Mouse (Mus musculus) liver, embryonic 12.5 days (tissue): ENCODE results near the gene Odr4. TPM values are rescaled to one million over a fixed set of nuclear protein-coding genes. Genes with fewer than 3 reads are reported as not detected.

Source experiments
- ATAC-seq: fragments of 200-750 bp; cut with Nextera tagmentation; 2 replicates; pipeline ENCODE4 v1.8.0; 2017; ENCODE audit warnings: moderate number of reproducible peaks, mild to moderate bottlenecking, moderate library complexity
- H3K27ac ChIP-seq: fragments of 300-500 bp; sonication (generic); 2 replicates; pipeline ENCODE4 v1.5.1; 2016; ENCODE audit warnings: mild to moderate bottlenecking
- H3K27me3 ChIP-seq: fragments of 300-500 bp; sonication (generic); replicated peaks from 2 replicates; pipeline ENCODE4 v1.6.1; 2016; ENCODE audit warnings: mild to moderate bottlenecking, moderate library complexity
- H3K36me3 ChIP-seq: fragments of 300-500 bp; sonication (generic); 2 replicates; pipeline ENCODE4 v1.6.1; 2016; ENCODE audit warnings: mild to moderate bottlenecking, moderate library complexity
- H3K4me1 ChIP-seq: fragments of 300-500 bp; sonication (generic); 2 replicates; pipeline ENCODE4 v1.6.1; 2016
- H3K4me2 ChIP-seq: fragments of 300-500 bp; sonication (generic); 2 replicates; pipeline ENCODE4 v1.6.1; 2016; ENCODE audit warnings: mild to moderate bottlenecking, moderate library complexity
- H3K4me3 ChIP-seq: fragments of 300-500 bp; sonication (generic); 2 replicates; pipeline ENCODE4 v1.5.1; 2016; ENCODE audit warnings: mild to moderate bottlenecking, moderate library complexity
- H3K9ac ChIP-seq: fragments of 300-500 bp; sonication (generic); 2 replicates; pipeline ENCODE4 v1.6.1; 2016; ENCODE audit warnings: mild to moderate bottlenecking, moderate library complexity
- H3K9me3 ChIP-seq: fragments of 300-500 bp; sonication (generic); replicated peaks from 2 replicates; pipeline ENCODE4 v1.6.1; 2016; ENCODE audit warnings: mild to moderate bottlenecking, moderate library complexity
- WGBS: fragments of 180-500 bp; shearing (Covaris S2); methylation state at CpG from one replicate; pipeline ENCODE4 v1.1.7; 2016; ENCODE audit not compliant: insufficient replicate concordance; 5-methylcytosine and 5-hydroxymethylcytosine counted together
- polyA plus RNA-seq: library from polyadenylated mRNA; unstranded; fragments of >200 nt; fragmentation: Nextera tagmentation; extraction: Ambion mirVana; gene quantifications from 2 replicates; pipeline ENCODE4 v1.2.1, GENCODE M21; 2016

The Odr4 gene
- polyA plus RNA-seq: 18.9 and 21.6 TPM in 2 replicates

GRCm38 (mm10) chr1:150392638-150393487 lies at the start of gene Odr4, which contains the start of gene Tpr:
TSS of gene Odr4 (minus strand) at chr1:150393080.
TSS of gene Tpr (plus strand) at chr1:150392838.
- H3K9ac ChIP-seq: peak within 1 kb of the TSS; percentile 91
- ATAC-seq: peak; percentile 96
- H3K4me3 ChIP-seq: peak within 1 kb of the TSS; percentile 87
- peaks cover 49% of the 10 kb centered on the region for H3K36me3 ChIP-seq
- H3K27ac ChIP-seq: peak within 1 kb of the TSS; percentile 94
- under 1% methylated on average over 75 of the region's 76 CpGs for WGBS
- H3K4me1 ChIP-seq: peaks cover 11% of the 10 kb centered on the region
- H3K9me3 ChIP-seq: no peaks in the 10 kb centered on the region
- peak within 1 kb of the TSS; percentile 80 for H3K4me2 ChIP-seq
- no peaks in the 10 kb centered on the region for H3K27me3 ChIP-seq

GRCm38 (mm10) chr1:150441731-150442130 lies 48.9 kb upstream of the Odr4 start:
- Histone ChIP-seq H3K4me2 (no peak overlapping the region), H3K36me3 (peaks cover 84% of the 10 kb centered on the region), H3K9me3 (no peaks in the 10 kb centered on the region), H3K4me3 (no peak overlapping the region), H3K9ac (no peak overlapping the region), H3K4me1 (no peaks in the 10 kb centered on the region), H3K27me3 (no peaks in the 10 kb centered on the region), H3K27ac (no peak overlapping the region)
- 79% methylated on average over 4 of the region's 4 CpGs for WGBS
- no peak for ATAC-seq

- H3K4me2 ChIP-seq: no peak overlapping the region
- no peaks in the 10 kb centered on the region for H3K4me1 ChIP-seq
- peaks cover 83% of the 10 kb centered on the region for H3K36me3 ChIP-seq
- ATAC-seq: no peak
- 84% methylated on average over 3 of the region's 3 CpGs for WGBS
- H3K9me3 ChIP-seq: no peaks in the 10 kb centered on the region
- no peaks in the 10 kb centered on the region for H3K27me3 ChIP-seq
- no peak overlapping the region for H3K27ac ChIP-seq
- H3K4me3 ChIP-seq: no peak overlapping the region
- H3K9ac ChIP-seq: no peak overlapping the region
Measured at GRCm38 (mm10) chr1:150438641-150439040, 45.8 kb upstream of the Odr4 start.

GRCm38 (mm10) chr1:150426216-150426615 lies 33.3 kb upstream of the Odr4 start:
- H3K9me3 ChIP-seq: no peaks in the 10 kb centered on the region
- no peak for ATAC-seq
- no peak overlapping the region for H3K4me2 ChIP-seq
- H3K36me3 ChIP-seq: peaks cover 92% of the 10 kb centered on the region
- H3K27ac ChIP-seq: no peak overlapping the region
- no peak overlapping the region for H3K4me3 ChIP-seq
- H3K9ac ChIP-seq: no peak overlapping the region
- WGBS: 68% methylated on average over 3 of the region's 3 CpGs
- no peaks in the 10 kb centered on the region for H3K27me3 ChIP-seq
- no peaks in the 10 kb centered on the region for H3K4me1 ChIP-seq

GRCm38 (mm10) chr1:150425665-150426064 lies 32.8 kb upstream of the Odr4 start:
- ATAC-seq: no peak
- 86% methylated on average over 9 of the region's 9 CpGs for WGBS
- H3K27ac ChIP-seq: no peak overlapping the region
- H3K4me1 ChIP-seq: no peaks in the 10 kb centered on the region
- no peak overlapping the region for H3K4me3 ChIP-seq
- H3K36me3 ChIP-seq: peaks cover 89% of the 10 kb centered on the region
- no peak overlapping the region for H3K4me2 ChIP-seq
- no peaks in the 10 kb centered on the region for H3K27me3 ChIP-seq
- no peaks in the 10 kb centered on the region for H3K9me3 ChIP-seq
- no peak overlapping the region for H3K9ac ChIP-seq

GRCm38 (mm10) chr1:150418426-150418825 lies 25.5 kb upstream of the Odr4 start:
- no peak overlapping the region for H3K9ac ChIP-seq
- no peak overlapping the region for H3K27ac ChIP-seq
- H3K4me1 ChIP-seq: no peaks in the 10 kb centered on the region
- H3K4me2 ChIP-seq: no peak overlapping the region
- H3K4me3 ChIP-seq: no peak overlapping the region
- peaks cover 83% of the 10 kb centered on the region for H3K36me3 ChIP-seq
- H3K9me3 ChIP-seq: no peaks in the 10 kb centered on the region
- no peak for ATAC-seq
- H3K27me3 ChIP-seq: no peaks in the 10 kb centered on the region
- 90% methylated on average over 4 of the region's 4 CpGs for WGBS

- no peak for ATAC-seq
- 85% methylated on average over 3 of the region's 3 CpGs for WGBS
- no peak overlapping the region for H3K4me3 ChIP-seq
- H3K36me3 ChIP-seq: peaks cover 83% of the 10 kb centered on the region
- H3K4me1 ChIP-seq: no peaks in the 10 kb centered on the region
- no peaks in the 10 kb centered on the region for H3K27me3 ChIP-seq
- no peak overlapping the region for H3K27ac ChIP-seq
- H3K9me3 ChIP-seq: no peaks in the 10 kb centered on the region
- H3K9ac ChIP-seq: no peak overlapping the region
- H3K4me2 ChIP-seq: no peak overlapping the region
Measured at GRCm38 (mm10) chr1:150416006-150416405, 23.1 kb upstream of the Odr4 start.

GRCm38 (mm10) chr1:150409996-150410395 lies 17.1 kb upstream of the Odr4 start:
- no peaks in the 10 kb centered on the region for H3K27me3 ChIP-seq
- 93% methylated on average over 6 of the region's 6 CpGs for WGBS
- H3K36me3 ChIP-seq: peaks cover 90% of the 10 kb centered on the region

GRCm38 (mm10) chr1:150407285-150407684 lies 14.4 kb upstream of the Odr4 start:
- Histone ChIP-seq H3K9me3 (no peaks in the 10 kb centered on the region), H3K4me1 (no peaks in the 10 kb centered on the region), H3K4me3 (no peak overlapping the region), H3K27me3 (no peaks in the 10 kb centered on the region), H3K36me3 (peaks cover 86% of the 10 kb centered on the region), H3K9ac (no peak overlapping the region), H3K4me2 (no peak overlapping the region), H3K27ac (no peak overlapping the region)
- WGBS: 84% methylated on average over 9 of the region's 9 CpGs
- no peak for ATAC-seq

More at GRCm38 (mm10) chr1:150409996-150410395, 17.1 kb upstream of the Odr4 start:
- ATAC-seq: no peak
- no peak overlapping the region for H3K27ac ChIP-seq
- no peak overlapping the region for H3K4me3 ChIP-seq
- H3K4me2 ChIP-seq: no peak overlapping the region
- H3K4me1 ChIP-seq: no peaks in the 10 kb centered on the region
- H3K9ac ChIP-seq: no peak overlapping the region
- no peaks in the 10 kb centered on the region for H3K9me3 ChIP-seq

- Histone ChIP-seq H3K36me3 (peaks cover 79% of the 10 kb centered on the region), H3K27ac (no peak overlapping the region)
- no peak for ATAC-seq
Measured at GRCm38 (mm10) chr1:150404555-150404954, 11.7 kb upstream of the Odr4 start.

GRCm38 (mm10) chr1:150403914-150404313 lies 11.0 kb upstream of the Odr4 start:
- no peak overlapping the region for H3K9ac ChIP-seq
- H3K27me3 ChIP-seq: no peaks in the 10 kb centered on the region
- H3K9me3 ChIP-seq: no peaks in the 10 kb centered on the region
- 76% methylated on average over 3 of the region's 3 CpGs for WGBS
- ATAC-seq: no peak
- no peak overlapping the region for H3K4me3 ChIP-seq
- no peak overlapping the region for H3K27ac ChIP-seq
- H3K4me2 ChIP-seq: no peak overlapping the region
- H3K4me1 ChIP-seq: no peaks in the 10 kb centered on the region
- peaks cover 78% of the 10 kb centered on the region for H3K36me3 ChIP-seq

More at GRCm38 (mm10) chr1:150404555-150404954, 11.7 kb upstream of the Odr4 start:
- H3K4me3 ChIP-seq: no peak overlapping the region
- H3K9me3 ChIP-seq: no peaks in the 10 kb centered on the region
- H3K27me3 ChIP-seq: no peaks in the 10 kb centered on the region
- no peak overlapping the region for H3K9ac ChIP-seq
- no peaks in the 10 kb centered on the region for H3K4me1 ChIP-seq
- 88% methylated on average over 3 of the region's 3 CpGs for WGBS
- no peak overlapping the region for H3K4me2 ChIP-seq

GRCm38 (mm10) chr1:150396001-150396400 lies 3.1 kb upstream of the Odr4 start:
- WGBS: 81% methylated on average over 3 of the region's 3 CpGs
- H3K4me1 ChIP-seq: peaks cover 11% of the 10 kb centered on the region
- H3K27me3 ChIP-seq: no peaks in the 10 kb centered on the region
- no peak overlapping the region for H3K9ac ChIP-seq
- H3K4me3 ChIP-seq: no peak overlapping the region
- peaks cover 50% of the 10 kb centered on the region for H3K36me3 ChIP-seq
- no peak overlapping the region for H3K4me2 ChIP-seq
- no peak overlapping the region for H3K27ac ChIP-seq
- H3K9me3 ChIP-seq: no peaks in the 10 kb centered on the region
- ATAC-seq: no peak
